Mouse (Mus musculus) liver, embryonic 16.5 days (tissue): ENCODE measurements around the gene Gm45140. TPM values are rescaled to one million over a fixed set of nuclear protein-coding genes. Genes with fewer than 3 reads are reported as not detected.

ENCODE experiments used
- ATAC-seq: fragments of 200-750 bp; cut with Nextera tagmentation; 2 replicates; pipeline ENCODE4 v1.8.0; 2017; ENCODE audit warnings: low read depth, mild to moderate bottlenecking, moderate number of reproducible peaks, moderate library complexity
- H3K27ac ChIP-seq: fragments of 300-500 bp; sonication (generic); 2 replicates; pipeline ENCODE4 v1.5.1; 2014; ENCODE audit warnings: mild to moderate bottlenecking, low read length
- H3K27me3 ChIP-seq: fragments of 300-500 bp; sonication (generic); 2 replicates; pipeline ENCODE4 v1.6.1; 2014; ENCODE audit warnings: low read depth, low read length, mixed read lengths; ENCODE audit not compliant: control insufficient read depth, insufficient read depth
- H3K36me3 ChIP-seq: fragments of 300-500 bp; sonication (generic); 2 replicates; pipeline ENCODE4 v1.6.1; 2014; ENCODE audit warnings: mild to moderate bottlenecking; ENCODE audit not compliant: control insufficient read depth, insufficient read depth
- H3K4me1 ChIP-seq: fragments of 300-500 bp; sonication (generic); 2 replicates; pipeline ENCODE4 v1.6.1; 2014; ENCODE audit warnings: low read depth, low read length, mixed read lengths; ENCODE audit not compliant: control insufficient read depth
- H3K4me2 ChIP-seq: fragments of 300-500 bp; sonication (generic); 2 replicates; pipeline ENCODE4 v1.6.1; 2014; ENCODE audit warnings: low read depth, low read length, mixed read lengths
- H3K4me3 ChIP-seq: fragments of 300-500 bp; sonication (generic); 2 replicates; pipeline ENCODE4 v1.5.1; 2014; ENCODE audit warnings: low read depth, mild to moderate bottlenecking, low read length
- H3K9ac ChIP-seq: fragments of 300-500 bp; sonication (generic); 2 replicates; pipeline ENCODE4 v1.6.1; 2014; ENCODE audit warnings: low read depth, low read length
- H3K9me3 ChIP-seq: fragments of 300-500 bp; sonication (generic); replicated peaks from 2 replicates; pipeline ENCODE4 v1.6.1; 2016; ENCODE audit warnings: low read length; ENCODE audit not compliant: control insufficient read depth
- WGBS: fragments of 180-500 bp; shearing (Covaris S2); extraction: QIAGEN DNeasy Blood & Tissue Kit; methylation state at CpG from one replicate; pipeline ENCODE4 v1.1.7; 2014; ENCODE audit not compliant: insufficient replicate concordance; 5-methylcytosine and 5-hydroxymethylcytosine counted together
- polyA plus RNA-seq: library from polyadenylated mRNA; unstranded; fragments of >200 nt; fragmentation: Nextera tagmentation; extraction: Ambion mirVana; gene quantifications from 2 replicates; pipeline ENCODE4 v1.2.1, GENCODE M21; 2015

Gm45140 gene
- polyA plus RNA-seq, 1 experiment from 2014 or later: 4.6 TPM

DNA sequence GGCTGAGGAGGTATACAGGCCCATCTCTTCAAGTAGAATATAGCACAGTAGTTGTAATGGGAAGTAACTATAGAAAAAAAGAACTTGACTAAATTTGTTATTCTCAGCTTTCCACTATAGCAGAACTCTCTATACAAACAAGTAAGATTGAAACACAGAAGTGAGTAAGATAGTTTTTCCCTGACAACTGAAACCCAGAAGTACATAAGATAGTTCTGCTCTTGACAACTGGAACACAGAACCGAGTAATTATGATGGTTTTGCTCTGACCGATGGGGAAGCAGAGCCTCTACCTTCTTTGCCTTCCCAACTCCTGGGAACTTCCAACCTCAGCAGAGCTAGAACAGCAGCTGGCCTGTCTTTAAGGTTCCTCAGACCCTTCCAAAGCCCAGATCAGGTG is 26.5 kb downstream of the Gm45140 start:
- 40% methylated on average over 2 of the region's 2 CpGs for WGBS
- ATAC-seq: no peak
- peaks cover 6% of the 10 kb centered on the region; the same call in 1 of the 2 replicates for H3K36me3 ChIP-seq
- H3K9me3 ChIP-seq: no peaks in the 10 kb centered on the region
- H3K4me2 ChIP-seq: peak overlapping the region; percentile 79
- peaks cover 54% of the 10 kb centered on the region for H3K4me1 ChIP-seq
- H3K27me3 ChIP-seq: no peaks in the 10 kb centered on the region
- H3K9ac ChIP-seq: peak overlapping the region; percentile 98
- H3K27ac ChIP-seq: peak overlapping the region; percentile 99
- H3K4me3 ChIP-seq: peak overlapping the region; percentile 85

DNA sequence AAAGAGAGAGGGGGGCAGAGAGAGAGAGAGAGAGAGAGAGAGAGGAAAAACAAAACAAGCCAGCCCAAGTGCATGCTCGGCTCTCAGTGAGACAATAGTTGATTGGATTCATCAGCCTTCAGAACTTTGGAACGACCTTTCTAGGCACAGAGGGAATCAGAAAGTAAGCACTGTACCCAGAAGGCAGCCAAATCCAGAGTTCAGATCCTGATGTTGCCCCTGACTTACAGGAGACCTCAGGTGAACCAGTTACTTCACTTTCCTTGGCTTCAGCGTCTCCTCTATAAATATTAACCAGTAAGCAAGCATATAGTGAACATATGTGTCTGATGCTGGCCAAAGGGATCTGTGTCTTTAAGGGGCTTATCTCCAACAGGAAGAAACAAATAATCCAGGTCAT is 27.1 kb downstream of the Gm45140 start:
- Histone ChIP-seq H3K9me3 (no peaks in the 10 kb centered on the region), H3K36me3 (peaks cover 8% of the 10 kb centered on the region; the same call in 1 of the 2 replicates), H3K27me3 (no peaks in the 10 kb centered on the region), H3K4me2 (peak overlapping the region; percentile 79), H3K27ac (peak overlapping the region; percentile 99), H3K4me3 (peak overlapping the region; percentile 85), H3K9ac (peak overlapping the region; percentile 98), H3K4me1 (peaks cover 54% of the 10 kb centered on the region)
- no peak for ATAC-seq
- 52% methylated on average over 3 of the region's 3 CpGs for WGBS

DNA sequence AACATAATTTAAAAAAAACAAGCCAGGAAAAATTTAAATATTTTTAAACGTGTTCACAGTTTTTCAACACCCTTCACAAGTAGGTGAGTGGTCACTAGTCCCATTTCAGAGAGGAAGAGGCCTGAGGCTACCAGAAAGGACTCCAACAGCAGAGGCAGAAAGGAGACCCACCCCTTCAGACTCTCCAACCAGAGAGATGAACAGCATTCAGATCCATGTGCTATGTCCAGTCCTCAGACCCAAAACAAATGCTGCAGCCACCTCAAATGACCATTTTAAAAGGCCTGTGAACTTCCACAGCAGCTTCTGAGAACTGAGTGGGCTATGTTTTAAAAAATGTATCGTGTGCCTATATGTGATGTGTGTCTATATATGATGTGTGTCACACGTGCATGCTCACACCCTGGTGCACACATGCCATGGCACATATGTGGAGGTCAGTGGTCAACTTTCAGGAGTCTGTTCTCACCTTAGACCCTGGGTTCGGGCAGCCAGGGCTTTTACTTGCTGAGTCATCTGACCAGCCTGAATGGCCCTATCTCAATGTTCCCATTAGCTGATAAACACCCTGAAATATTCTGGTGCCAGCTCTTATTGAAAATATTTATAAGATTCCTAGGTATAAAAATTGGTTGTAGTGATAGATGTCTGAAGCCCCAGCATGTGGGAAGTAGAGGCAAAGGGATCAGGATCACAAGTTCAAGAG is 27.7 kb downstream of the Gm45140 start:
- Histone ChIP-seq H3K4me3 (peak overlapping the region; percentile 85), H3K4me2 (peak overlapping the region; percentile 79), H3K9ac (peak overlapping the region; percentile 98), H3K36me3 (peaks cover 8% of the 10 kb centered on the region; the same call in 1 of the 2 replicates), H3K27me3 (no peaks in the 10 kb centered on the region), H3K4me1 (peaks cover 54% of the 10 kb centered on the region), H3K9me3 (no peaks in the 10 kb centered on the region), H3K27ac (peak overlapping the region; percentile 99)
- WGBS: 45% methylated on average over 4 of the region's 4 CpGs
- ATAC-seq: no peak

DNA sequence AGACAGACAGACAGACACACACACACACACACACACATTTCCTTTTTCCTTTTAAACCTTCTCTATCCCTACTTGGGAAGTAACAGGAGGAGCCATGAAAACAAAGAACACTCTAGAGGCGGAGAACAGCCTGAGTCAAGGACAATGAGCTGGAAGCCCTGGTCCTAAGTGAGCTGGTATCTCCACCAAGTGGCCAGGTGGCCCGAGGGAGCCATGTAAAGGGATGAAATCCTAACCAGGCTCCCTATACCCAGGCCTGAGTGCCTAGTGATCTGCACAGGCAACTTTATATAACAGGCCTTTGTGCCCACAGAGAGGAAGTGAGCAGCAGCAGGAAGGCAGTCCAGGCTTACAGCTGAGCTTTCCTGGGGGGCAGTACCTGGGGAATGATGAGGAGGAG is 28.7 kb downstream of the Gm45140 start:
- Histone ChIP-seq H3K4me2 (0 out of 2 replicates have a peak overlapping the region, but pooled peaks have one; percentile 79), H3K36me3 (peaks cover 11% of the 10 kb centered on the region; the same call in 1 of the 2 replicates), H3K9me3 (no peaks in the 10 kb centered on the region), H3K4me3 (peak overlapping the region; percentile 1; the same call in 1 of the 2 replicates), H3K4me1 (peaks cover 46% of the 10 kb centered on the region), H3K27me3 (no peaks in the 10 kb centered on the region), H3K27ac (peak overlapping the region; percentile 99; the same call in 1 of the 2 replicates), H3K9ac (0 out of 2 replicates have a peak overlapping the region, but pooled peaks have one; percentile 13)
- 49% methylated on average over 2 of the region's 2 CpGs for WGBS
- no peak for ATAC-seq

DNA sequence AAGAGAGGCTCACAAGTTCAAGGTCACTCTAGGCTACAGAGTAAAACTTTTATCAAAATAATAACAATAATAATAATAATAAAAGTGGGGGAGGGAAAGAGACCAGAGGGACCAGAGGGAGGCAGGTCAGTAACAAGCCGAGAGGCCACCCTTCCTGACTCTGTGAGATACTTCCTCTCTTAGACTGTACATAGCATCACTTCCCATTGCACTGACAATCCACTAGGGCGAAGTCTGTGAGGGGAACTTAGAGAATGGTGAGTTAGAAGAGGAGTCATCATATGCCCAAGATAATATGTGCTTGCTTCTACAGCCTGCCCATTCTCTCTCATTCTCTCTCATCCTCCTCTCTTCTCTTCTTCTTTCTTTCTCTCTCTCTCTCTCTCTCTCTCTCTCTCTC is 29.6 kb downstream of the Gm45140 start:
- WGBS: 51% methylated on average over 2 of the region's 2 CpGs
- H3K4me1 ChIP-seq: peaks cover 46% of the 10 kb centered on the region
- H3K27ac ChIP-seq: no peak overlapping the region; the same call in 1 of the 2 replicates
- H3K4me2 ChIP-seq: no peak overlapping the region
- ATAC-seq: no peak
- no peak overlapping the region for H3K4me3 ChIP-seq
- H3K9me3 ChIP-seq: no peaks in the 10 kb centered on the region
- no peaks in the 10 kb centered on the region for H3K27me3 ChIP-seq
- H3K36me3 ChIP-seq: peaks cover 11% of the 10 kb centered on the region; the same call in 1 of the 2 replicates
- H3K9ac ChIP-seq: no peak overlapping the region

DNA sequence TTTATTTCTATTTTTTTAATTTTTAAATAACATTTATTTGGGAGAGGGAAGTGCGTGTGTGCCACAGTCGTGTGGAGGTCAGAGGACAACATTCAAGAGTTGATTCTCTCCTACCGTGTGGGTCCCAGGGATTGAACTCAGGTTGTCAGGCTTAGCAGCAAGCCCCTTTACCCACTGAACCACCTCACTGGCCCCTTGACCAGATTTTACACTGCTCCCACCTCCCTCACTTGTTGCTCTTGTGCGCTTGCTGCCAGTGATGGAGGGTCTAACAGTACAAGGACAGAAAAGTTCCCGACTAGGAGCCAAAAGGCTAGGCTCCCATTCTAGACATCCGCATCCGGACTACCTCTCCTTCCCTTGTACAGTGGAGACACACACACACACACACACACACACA is 30.1 kb downstream of the Gm45140 start:
- Histone ChIP-seq H3K36me3 (peaks cover 11% of the 10 kb centered on the region; the same call in 1 of the 2 replicates), H3K27ac (no peak overlapping the region; the same call in 1 of the 2 replicates), H3K4me3 (no peak overlapping the region), H3K9me3 (no peaks in the 10 kb centered on the region), H3K4me2 (no peak overlapping the region), H3K4me1 (peaks cover 51% of the 10 kb centered on the region), H3K9ac (no peak overlapping the region), H3K27me3 (no peaks in the 10 kb centered on the region)
- no peak for ATAC-seq
- 81% methylated on average over 7 of the region's 7 CpGs for WGBS

DNA sequence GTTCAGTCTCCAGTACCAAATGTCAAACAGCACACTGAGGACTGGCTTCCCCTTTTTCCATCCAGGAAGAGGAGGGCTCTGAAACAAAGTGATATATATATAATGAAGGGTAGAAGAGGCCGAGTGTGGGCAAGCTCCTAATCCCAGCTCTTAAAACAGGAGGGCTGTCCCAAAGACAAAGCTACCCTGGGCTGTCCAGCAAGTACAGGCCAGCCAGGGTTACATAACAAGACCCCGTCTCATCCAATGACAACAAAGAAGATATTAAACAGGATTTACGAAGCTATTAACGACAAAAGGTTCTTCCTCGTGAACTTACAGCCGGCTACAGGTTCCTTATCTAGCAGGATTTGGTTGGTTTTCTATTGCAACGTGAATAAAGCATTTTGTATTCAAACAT is 30.7 kb downstream of the Gm45140 start:
- peaks cover 52% of the 10 kb centered on the region for H3K4me1 ChIP-seq
- no peak for ATAC-seq

DNA sequence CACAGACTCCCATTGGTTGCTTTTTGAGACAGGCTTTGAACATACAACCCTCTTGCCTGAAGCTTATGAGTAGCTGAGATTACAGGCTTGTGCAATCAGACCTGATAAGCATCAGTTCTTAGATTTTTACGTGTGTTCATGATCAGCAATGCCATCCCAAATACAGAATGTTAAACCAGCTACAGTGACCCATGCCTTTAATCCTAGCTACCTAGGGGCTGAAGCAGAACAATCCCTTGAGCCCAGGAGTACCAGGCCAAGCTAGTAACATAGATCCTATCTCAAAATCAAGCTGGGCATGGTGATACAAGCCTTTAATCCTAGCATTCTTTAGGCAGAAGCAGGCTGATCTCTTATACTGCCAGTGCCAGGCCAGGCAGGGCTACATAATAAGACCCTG is 31.6 kb downstream of the Gm45140 start:
- H3K27ac ChIP-seq: no peak overlapping the region
- H3K4me1 ChIP-seq: peaks cover 53% of the 10 kb centered on the region
- H3K36me3 ChIP-seq: peaks cover 11% of the 10 kb centered on the region; the same call in 1 of the 2 replicates
- no peaks in the 10 kb centered on the region for H3K9me3 ChIP-seq
- H3K4me3 ChIP-seq: no peak overlapping the region
- 43% methylated on average over 1 of the region's 1 CpGs for WGBS
- no peak for ATAC-seq
- H3K9ac ChIP-seq: no peak overlapping the region
- no peaks in the 10 kb centered on the region for H3K27me3 ChIP-seq
- H3K4me2 ChIP-seq: no peak overlapping the region

More for the DNA sequence above, 30.7 kb downstream of the Gm45140 start:
- H3K36me3 ChIP-seq: peaks cover 11% of the 10 kb centered on the region; the same call in 1 of the 2 replicates
- no peaks in the 10 kb centered on the region for H3K27me3 ChIP-seq
- 67% methylated on average over 7 of the region's 7 CpGs for WGBS
- no peak overlapping the region for H3K4me3 ChIP-seq
- no peak overlapping the region for H3K27ac ChIP-seq
- H3K4me2 ChIP-seq: no peak overlapping the region
- H3K9ac ChIP-seq: no peak overlapping the region
- no peaks in the 10 kb centered on the region for H3K9me3 ChIP-seq

DNA sequence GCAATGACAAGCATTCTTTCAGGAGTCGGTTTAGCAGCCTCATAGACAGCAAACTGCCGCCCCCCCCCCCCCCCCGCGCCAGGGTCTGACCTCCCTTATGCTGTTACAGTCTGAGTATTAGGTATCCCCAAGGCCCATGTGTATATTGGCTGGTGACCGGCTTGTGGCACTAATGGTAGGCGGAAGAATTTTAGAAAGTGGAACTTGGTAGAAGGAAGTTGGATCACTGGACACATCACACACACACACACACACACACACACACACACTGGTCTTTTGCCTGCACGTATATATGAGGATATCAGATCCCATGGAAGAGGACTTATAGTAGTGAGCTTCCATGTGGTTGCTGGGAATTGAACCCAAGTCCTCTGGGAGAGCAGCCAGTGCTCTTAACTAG is 33.1 kb downstream of the Gm45140 start:
- ATAC-seq: no peak
- Histone ChIP-seq H3K27me3 (no peaks in the 10 kb centered on the region), H3K9me3 (no peaks in the 10 kb centered on the region), H3K36me3 (peaks cover 13% of the 10 kb centered on the region; the same call in 1 of the 2 replicates), H3K27ac (no peak overlapping the region), H3K4me1 (peaks cover 54% of the 10 kb centered on the region), H3K9ac (no peak overlapping the region), H3K4me3 (no peak overlapping the region), H3K4me2 (no peak overlapping the region)
- WGBS: 79% methylated on average over 7 of the region's 7 CpGs
